Mouse (Mus musculus) myocyte (in vitro differentiated cells): ENCODE results near the gene Sohlh2.

Source experiments
- E2F4 ChIP-seq: IDR thresholded peaks from one replicate; pipeline ENCODE4 v1.6.1; 2011; ENCODE audit warnings: mild to moderate bottlenecking, control low read depth, moderate library complexity; ENCODE audit not compliant: insufficient read depth
- MAX ChIP-seq: IDR thresholded peaks from one replicate; pipeline ENCODE4 v1.6.1; 2011; ENCODE audit warnings: low read depth, mild to moderate bottlenecking, control low read depth
- MYOD1 ChIP-seq, 3 experiments: IDR thresholded peaks; one replicate each; pipeline ENCODE4 v1.6.1; 2011; ENCODE audit warnings: control low read depth in 2 of 3, low read depth in 2 of 3, mild to moderate bottlenecking in 2 of 3, moderate library complexity in 1 of 3; ENCODE audit not compliant: insufficient read length in 2 of 3, control insufficient read depth in 1 of 3
- MYOG ChIP-seq, 3 experiments: IDR thresholded peaks; one replicate each; pipeline ENCODE4 v1.6.1; 2011; ENCODE audit warnings: control low read depth in 2 of 3, low read depth in 2 of 3, mild to moderate bottlenecking in 2 of 3; ENCODE audit not compliant: insufficient read length in 2 of 3, control insufficient read depth in 1 of 3, insufficient read depth in 1 of 3
- POLR2A ChIP-seq: IDR thresholded peaks from one replicate; pipeline ENCODE4 v1.6.1; 2011; ENCODE audit warnings: low read depth, mild to moderate bottlenecking, control low read depth, moderate library complexity; ENCODE audit not compliant: insufficient read length
- POLR2AphosphoS2 ChIP-seq: IDR thresholded peaks from one replicate; pipeline ENCODE4 v1.6.1; 2011; ENCODE audit warnings: low read depth, control low read depth; ENCODE audit not compliant: insufficient read length
- TCF12 ChIP-seq: IDR thresholded peaks from one replicate; pipeline ENCODE4 v1.6.1; 2011; ENCODE audit warnings: mild to moderate bottlenecking, control low read depth; ENCODE audit not compliant: poor library complexity, insufficient read depth, severe bottlenecking
- USF1 ChIP-seq: IDR thresholded peaks from one replicate; pipeline ENCODE4 v1.6.1; 2011; ENCODE audit warnings: low read depth, mild to moderate bottlenecking, control low read depth, moderate library complexity

- TF ChIP-seq POLR2A (no peak), MAX (no peak), TCF12 (peak; percentile 100), POLR2AphosphoS2 (no peak), MYOD1 (IDR thresholded peaks at IDR 0.05; ENCODE audit: control insufficient read depth in 1 of 3, insufficient read length in 2 of 3, low read depth in 2 of 3) (peak; percentile 94 to 99 (median 96)), USF1 (no peak), MYOG (IDR thresholded peaks at IDR 0.05; ENCODE audit: control insufficient read depth in 1 of 3, insufficient read depth in 1 of 3, insufficient read length in 2 of 3, low read depth in 2 of 3) (peak; percentile 84 to 99 (median 98)), E2F4 (no peak)
Observed at GRCm38 (mm10) chr3:55191668-55192067, 9.8 kb downstream of the Sohlh2 start.
